In genomic region chr9:50742744-50743143, GRCm38 (mm10) we compare ENCODE assay signal across 24 mouse cellular contexts. TPM values are rescaled to one million over a fixed set of nuclear protein-coding genes. Genes with fewer than 3 reads are reported as not detected.
DNase-seq lines count a peak whose midpoint lies in the region; ATAC-seq and TF ChIP-seq lines count a peak whose summit lies in the region.
"Had no signal": no experiment of that assay in that cellular context is flagged by ENCODE, and none has a peak within 500 bp of the region (broad histone marks: within the 10 kb centered on the region; RNA-seq: fewer than 3 reads in every experiment).

No protein-coding gene starts in this region.

- H3K4me3 ChIP-seq in gastrocnemius, adult 2 months: no peak overlapping the region
- H3K4me3 ChIP-seq in heart, embryonic 15.5 days: no peak overlapping the region
- H3K4me3 ChIP-seq in kidney, embryonic 15.5 days (replicated peaks): no peak overlapping the region
- H3K4me3 ChIP-seq: embryonic facial prominence, embryonic 10.5 days; forebrain, embryonic 10.5 days; hindbrain, embryonic 12.5 days had no signal

- TF ChIP-seq CTCF in gastrocnemius, adult 2 months (IDR thresholded peaks at IDR 0.05): no peak

- ATAC-seq in heart, embryonic 15.5 days (replicated peaks; ENCODE audit: insufficient number of reproducible peaks, insufficient read depth, low FRiP score, low read depth): no peak
- no peak for ATAC-seq in kidney, embryonic 15.5 days (replicated peaks; ENCODE audit: low FRiP score)
- ATAC-seq: activated CD4-positive, CD25-positive, alpha-beta regulatory T cell, adult 4 months; CD4-positive, CD25-positive, alpha-beta regulatory T cell, adult 4 months; forebrain, embryonic 14.5 days; hindbrain, embryonic 16.5 days; inflammation-experienced regulatory T-cells, adult 6 months had no signal

- no peaks in the 10 kb centered on the region for H3K9me3 ChIP-seq in heart, embryonic 15.5 days (replicated peaks)
- no peaks in the 10 kb centered on the region for H3K9me3 ChIP-seq in kidney, embryonic 15.5 days (replicated peaks)
- H3K9me3 ChIP-seq: embryonic facial prominence, embryonic 10.5 days; forebrain, embryonic 10.5 days; G1E; hindbrain, embryonic 12.5 days had no signal

- H3K36me3 ChIP-seq in heart, embryonic 15.5 days: no peaks in the 10 kb centered on the region
- no peaks in the 10 kb centered on the region for H3K36me3 ChIP-seq in kidney, embryonic 15.5 days
- H3K36me3 ChIP-seq: embryonic facial prominence, embryonic 10.5 days; forebrain, embryonic 10.5 days; G1E; hindbrain, embryonic 12.5 days had no signal

- no peak overlapping the region for H3K4me2 ChIP-seq in heart, embryonic 15.5 days
- no peak overlapping the region for H3K4me2 ChIP-seq in kidney, embryonic 15.5 days
- H3K4me2 ChIP-seq: hindbrain, embryonic 12.5 days had no signal

- no peak for DNase-seq in gastrocnemius, adult 2 months
- DNase-seq in gastrocnemius, postnatal 10 days: no peak
- DNase-seq in heart, postnatal 10 days: no peak
- DNase-seq in kidney, adult 9 months: peak; percentile 53
- DNase-seq in R1 (ENCODE audit: low read depth, low spot score): peak; percentile 80
- no peak for DNase-seq in cerebellum, adult 9-11 months
- DNase-seq: adrenal gland, postnatal 14 days; B cell, adult 2 months; cerebellum, adult 18-20 months; cerebellum, postnatal 10 days; heart, postnatal 4 days; kidney, adult 11 months had no signal

- peaks cover 38% of the 10 kb centered on the region for H3K4me1 ChIP-seq in heart, embryonic 15.5 days (replicated peaks)
- H3K4me1 ChIP-seq in kidney, embryonic 15.5 days: peaks cover 17% of the 10 kb centered on the region

- H3K27ac ChIP-seq in gastrocnemius, adult 2 months: peak overlapping the region; percentile 61
- H3K27ac ChIP-seq in heart, embryonic 15.5 days: peak overlapping the region; percentile 18; the same call in 1 of the 2 replicates
- H3K27ac ChIP-seq in kidney, embryonic 15.5 days: no peak overlapping the region
- H3K27ac ChIP-seq: embryonic facial prominence, embryonic 10.5 days; forebrain, embryonic 10.5 days; hindbrain, embryonic 12.5 days; kidney, postnatal 0 days had no signal

- H3K27me3 ChIP-seq in heart, embryonic 15.5 days: no peaks in the 10 kb centered on the region
- H3K27me3 ChIP-seq in kidney, embryonic 15.5 days: peaks cover 2% of the 10 kb centered on the region; the same call in 1 of the 2 replicates

- intact Hi-C loops in gastrocnemius, adult 2 months (cut with DNase I): no loop called here
- intact Hi-C loops in heart, postnatal 10 days (cut with DNase I): no loop called here

- WGBS in heart, embryonic 15.5 days: 64% methylated on average over 2 of the region's 2 CpGs
- WGBS in kidney, embryonic 15.5 days: 77% methylated on average over 2 of the region's 2 CpGs

- H3K9ac ChIP-seq in heart, embryonic 15.5 days: no peak overlapping the region
- no peak overlapping the region for H3K9ac ChIP-seq in kidney, embryonic 15.5 days
- H3K9ac ChIP-seq: hindbrain, embryonic 12.5 days had no signal

RNA-seq across cellular contexts. Expression of gene Dixdc1, which starts 3.4 kb away (rescaled TPM):
- total RNA-seq in gastrocnemius, adult 2 months (2021): 1 to 10 TPM; 2.6 to 4.7 TPM
- 1 to 10 TPM; 6.2 to 9.3 TPM for total RNA-seq in gastrocnemius, postnatal 10 days (2021)
- 9.1 and 9.2 TPM in 2 replicates for polyA plus RNA-seq in heart, embryonic 15.5 days (2015; fragmentation: Nextera tagmentation; extraction: Ambion mirVana)
- 1 to 10 TPM; 7.4 to 7.7 TPM for total RNA-seq in heart, postnatal 10 days (2021)
- 8.3 and 8.5 TPM in 2 replicates for polyA plus RNA-seq in kidney, embryonic 15.5 days (2015; fragmentation: Nextera tagmentation; extraction: Ambion mirVana)
- polyA plus RNA-seq: G1E had no signal

RNA-seq across cellular contexts. Expression of gene 2310030G06Rik, which starts 3.6 kb away (rescaled TPM):
- total RNA-seq in gastrocnemius, adult 2 months (2021): 1 to 10 TPM; 2.4 to 6.5 TPM
- 1 to 10 TPM; 1.8 to 2.2 TPM for total RNA-seq in gastrocnemius, postnatal 10 days (2021)
- polyA plus RNA-seq in heart, embryonic 15.5 days (2015; fragmentation: Nextera tagmentation; extraction: Ambion mirVana): 8.7 and 9.2 TPM in 2 replicates
- 1 to 10 TPM; 3.6 to 5.6 TPM for total RNA-seq in heart, postnatal 10 days (2021)
- polyA plus RNA-seq in kidney, embryonic 15.5 days (2015; fragmentation: Nextera tagmentation; extraction: Ambion mirVana): 8.9 and 9.2 TPM in 2 replicates
- polyA plus RNA-seq: activated CD4-positive, CD25-positive, alpha-beta regulatory T cell, adult 4 months; CD4-positive, CD25-positive, alpha-beta regulatory T cell, adult 4 months; G1E; inflammation-experienced regulatory T-cells, adult 6 months had no signal

RNA-seq across cellular contexts. Expression of gene Cryab, which starts 8.4 kb away (rescaled TPM):
- 1,000 to 10,000 TPM in 1 of 2 experiments, 100 to 1,000 TPM in 1; 885 to 2,545 TPM for total RNA-seq in gastrocnemius, adult 2 months (2021)
- total RNA-seq in gastrocnemius, postnatal 10 days (2021): 100 to 1,000 TPM; 667 to 687 TPM
- 978 and 1,330 TPM in 2 replicates for polyA plus RNA-seq in heart, embryonic 15.5 days (2015; fragmentation: Nextera tagmentation; extraction: Ambion mirVana)
- total RNA-seq in heart, postnatal 10 days (2021): 1,000 to 10,000 TPM; 1,315 to 1,426 TPM
- polyA plus RNA-seq in kidney, embryonic 15.5 days (2015; fragmentation: Nextera tagmentation; extraction: Ambion mirVana): 53.1 and 59.0 TPM in 2 replicates
- polyA plus RNA-seq: CD4-positive, CD25-positive, alpha-beta regulatory T cell, adult 4 months; G1E had no signal

RNA-seq across cellular contexts. Expression of gene Hspb2, which starts 9.4 kb away (rescaled TPM):
- total RNA-seq in gastrocnemius, adult 2 months (2021): 100 to 1,000 TPM; 123 to 143 TPM
- 100 to 1,000 TPM; 120 to 128 TPM for total RNA-seq in gastrocnemius, postnatal 10 days (2021)
- polyA plus RNA-seq in heart, embryonic 15.5 days (2015; fragmentation: Nextera tagmentation; extraction: Ambion mirVana): 236 and 268 TPM in 2 replicates
- 100 to 1,000 TPM; 119 to 133 TPM for total RNA-seq in heart, postnatal 10 days (2021)
- polyA plus RNA-seq in kidney, embryonic 15.5 days (2015; fragmentation: Nextera tagmentation; extraction: Ambion mirVana): 8.1 and 10.5 TPM in 2 replicates
- total RNA-seq: G1E had no signal
- polyA plus RNA-seq: CD4-positive, CD25-positive, alpha-beta regulatory T cell, adult 4 months; G1E; inflammation-experienced regulatory T-cells, adult 6 months had no signal

RNA-seq across cellular contexts. Expression of gene Fdxacb1, which starts 25.3 kb away (rescaled TPM):
- total RNA-seq in gastrocnemius, adult 2 months (2021): 1 to 10 TPM; 3.4 to 3.9 TPM
- 1 to 10 TPM; 4.0 to 4.9 TPM for total RNA-seq in gastrocnemius, postnatal 10 days (2021)
- 7.6 and 10.2 TPM in 2 replicates for polyA plus RNA-seq in heart, embryonic 15.5 days (2015; fragmentation: Nextera tagmentation; extraction: Ambion mirVana)
- 1 to 10 TPM; 6.6 to 6.9 TPM for total RNA-seq in heart, postnatal 10 days (2021)
- polyA plus RNA-seq in kidney, embryonic 15.5 days (2015; fragmentation: Nextera tagmentation; extraction: Ambion mirVana): 10.9 and 11.7 TPM in 2 replicates

Comparison
In these comparisons a context has a peak if more than half of its experiments do, and no peak if none do; other contexts are left out.
1. DNase-seq: peak in kidney, adult 9 months (single experiment) and R1 (single experiment); none in gastrocnemius, adult 2 months (single experiment), gastrocnemius, postnatal 10 days (single experiment), heart, postnatal 10 days (0 of 2) and cerebellum, adult 9-11 months (single experiment).